Mouse (Mus musculus) MEL (cell line): ENCODE data around the gene Mtfmt. TPM values are rescaled to one million over a fixed set of nuclear protein-coding genes. Genes with fewer than 3 reads are reported as not detected.

ENCODE experiments used
- DNase-seq: peaks from one replicate; pipeline ENCODE4 v3.0.0; 2011; ENCODE audit warnings: low read depth, low spot score
- H3K27ac ChIP-seq: 2 replicates; pipeline ENCODE4 v1.5.1; 2012; ENCODE audit warnings: low read depth, mild to moderate bottlenecking, control low read depth, low read length, moderate library complexity; ENCODE audit not compliant: control insufficient read depth
- H3K27me3 ChIP-seq, 2 experiments: fragments of 150-350 bp in 1 of 2; sonication (generic) in 1 of 2; 2 replicates each; pipeline ENCODE4 v1.6.1; 2012; ENCODE audit warnings: low read length in 2 of 2, mild to moderate bottlenecking in 2 of 2, improper control_type of control experiment in 1 of 2, moderate library complexity in 1 of 2; ENCODE audit not compliant: insufficient read depth in 2 of 2, control insufficient read depth in 1 of 2
- H3K36me3 ChIP-seq, 2 experiments: 2 replicates each; pipeline ENCODE4 v1.6.1; 2012 to 2014; ENCODE audit warnings: low read length in 2 of 2, improper control_type of control experiment in 1 of 2, inconsistent platforms in 1 of 2, mild to moderate bottlenecking in 1 of 2; ENCODE audit not compliant: insufficient read depth in 2 of 2, control insufficient read depth in 1 of 2
- H3K4me1 ChIP-seq, 2 experiments: fragments of 150-350 bp in 1 of 2; sonication (generic) in 1 of 2; 2 replicates each; pipeline ENCODE4 v1.6.1; 2012; ENCODE audit warnings: low read length in 2 of 2, improper control_type of control experiment in 1 of 2, mild to moderate bottlenecking in 1 of 2; ENCODE audit not compliant: insufficient read depth in 2 of 2, control insufficient read depth in 1 of 2
- H3K4me3 ChIP-seq, 2 experiments: fragments of 150-350 bp in 1 of 2; sonication (generic) in 1 of 2; 2 replicates each; pipeline ENCODE4 v1.5.1; 2012; ENCODE audit warnings: low read depth in 2 of 2, low read length in 2 of 2, mild to moderate bottlenecking in 2 of 2, moderate library complexity in 2 of 2, control low read depth in 1 of 2, improper control_type of control experiment in 1 of 2; ENCODE audit not compliant: control insufficient read depth in 1 of 2, insufficient read depth in 1 of 2
- H3K79me2 ChIP-seq: 2 replicates; pipeline ENCODE4 v1.6.1; 2012; ENCODE audit warnings: mild to moderate bottlenecking, low read length, moderate library complexity; ENCODE audit not compliant: control insufficient read depth, poor library complexity, insufficient read depth
- H3K9ac ChIP-seq: 2 replicates; pipeline ENCODE4 v1.6.1; 2012; ENCODE audit warnings: low read depth, mild to moderate bottlenecking, control low read depth, low read length, moderate library complexity; ENCODE audit not compliant: control insufficient read depth, poor library complexity, severe bottlenecking
- H3K9me3 ChIP-seq: fragments of 150-350 bp; sonication (generic); replicated peaks from 2 replicates; pipeline ENCODE4 v1.6.1; 2012; ENCODE audit warnings: mild to moderate bottlenecking, low read length, improper control_type of control experiment, moderate library complexity; ENCODE audit not compliant: insufficient read depth
- CTCF ChIP-seq, 3 experiments: IDR thresholded peaks in 2 of 3; conservative IDR thresholded peaks in 1 of 3; 2 replicates each; pipeline ENCODE4 v1.5.1; 2011 to 2012; ENCODE audit warnings: low read length in 3 of 3, low read depth in 2 of 3, mild to moderate bottlenecking in 2 of 3, improper control_type of control experiment in 1 of 3, inconsistent platforms in 1 of 3, mixed read lengths in 1 of 3, moderate library complexity in 1 of 3; ENCODE audit not compliant: control insufficient read depth in 1 of 3, insufficient read depth in 1 of 3, poor library complexity in 1 of 3, severe bottlenecking in 1 of 3
- ELF1 ChIP-seq: IDR thresholded peaks from 2 replicates; pipeline ENCODE4 v1.6.1; 2014; ENCODE audit warnings: low read depth, mild to moderate bottlenecking, inconsistent platforms, low read length, improper control_type of control experiment, moderate library complexity
- ETS1 ChIP-seq: IDR thresholded peaks from 2 replicates; pipeline ENCODE4 v1.6.1; 2012; ENCODE audit warnings: low read depth, mild to moderate bottlenecking, inconsistent platforms, low read length, improper control_type of control experiment, moderate library complexity
- GABPA ChIP-seq: IDR thresholded peaks from 2 replicates; pipeline ENCODE4 v1.6.1; 2012; ENCODE audit warnings: low read depth, mild to moderate bottlenecking, inconsistent platforms, low read length, improper control_type of control experiment, moderate library complexity
- HCFC1 ChIP-seq: IDR thresholded peaks from 2 replicates; pipeline ENCODE4 v1.6.1; 2012; ENCODE audit warnings: low read depth, mild to moderate bottlenecking, inconsistent platforms, low read length, improper control_type of control experiment, moderate library complexity
- JUND ChIP-seq: IDR thresholded peaks from 2 replicates; pipeline ENCODE4 v1.6.1; 2011; ENCODE audit warnings: low read depth, mild to moderate bottlenecking, improper control_type of control experiment, low read length
- KAT2A ChIP-seq: conservative IDR thresholded peaks from 2 replicates; pipeline ENCODE4 v1.6.1; 2012; ENCODE audit warnings: low read depth, low read length, improper control_type of control experiment, inconsistent platforms
- MXI1 ChIP-seq: IDR thresholded peaks from 2 replicates; pipeline ENCODE4 v1.6.1; 2011; ENCODE audit warnings: mild to moderate bottlenecking, low read depth, low read length, improper control_type of control experiment
- MYB ChIP-seq: IDR thresholded peaks from 2 replicates; pipeline ENCODE4 v1.6.1; 2011; ENCODE audit warnings: mild to moderate bottlenecking, low read depth, low read length, improper control_type of control experiment
- POLR2A ChIP-seq, 2 experiments: IDR thresholded peaks; 2 replicates each; pipeline ENCODE4 v1.6.1; 2011 to 2012; ENCODE audit warnings: low read length in 2 of 2, mild to moderate bottlenecking in 2 of 2, control low read depth in 1 of 2, improper control_type of control experiment in 1 of 2, low read depth in 1 of 2, moderate library complexity in 1 of 2; ENCODE audit not compliant: control insufficient read depth in 1 of 2, insufficient read depth in 1 of 2, poor library complexity in 1 of 2
- POLR2AphosphoS2 ChIP-seq: IDR thresholded peaks from 2 replicates; pipeline ENCODE4 v1.6.1; 2011; ENCODE audit warnings: low read length, improper control_type of control experiment
- POLR2AphosphoS5 ChIP-seq: IDR thresholded peaks from 2 replicates; pipeline ENCODE4 v1.6.1; 2012; ENCODE audit warnings: low read depth, borderline replicate concordance, mild to moderate bottlenecking, inconsistent platforms, low read length, moderate library complexity, mixed read lengths
- TAL1 ChIP-seq: IDR thresholded peaks from 2 replicates; pipeline ENCODE4 v1.6.1; 2012; ENCODE audit warnings: mild to moderate bottlenecking, inconsistent platforms, low read length, moderate library complexity, mixed read lengths
- TCF12 ChIP-seq: IDR thresholded peaks from 2 replicates; pipeline ENCODE4 v1.6.1; 2014; ENCODE audit warnings: low read depth, mild to moderate bottlenecking, inconsistent platforms, low read length, improper control_type of control experiment, moderate library complexity
- USF2 ChIP-seq, 2 experiments: IDR thresholded peaks; 2 replicates each; pipeline ENCODE4 v1.6.1; 2011 to 2012; ENCODE audit warnings: improper control_type of control experiment in 2 of 2, low read length in 2 of 2, borderline replicate concordance in 1 of 2, inconsistent platforms in 1 of 2, low read depth in 1 of 2, mild to moderate bottlenecking in 1 of 2; ENCODE audit not compliant: insufficient read depth in 1 of 2
- polyA plus RNA-seq, 2 experiments: library from polyadenylated mRNA; stranded (reverse) in 1 of 2; unstranded in 1 of 2; fragments of >175 nt in 1 of 2; fragments of >200 nt in 1 of 2; gene quantifications; 2 replicates each; pipeline versions ENCODE4 v1.2.1 to v1.2.4; 2012; ENCODE audit warnings: low replicate concordance in 2 of 2, low read depth in 1 of 2; ENCODE audit not compliant: insufficient read length in 2 of 2, insufficient read depth in 1 of 2, missing spikeins in 1 of 2
- total RNA-seq: library from RNA; depleted of rRNA; stranded (reverse); fragments of 300-350 nt; gene quantifications from 2 replicates; pipeline ENCODE4 v1.2.3, GENCODE M21; 2012

The Mtfmt gene
- total and polyA plus RNA-seq, 3 experiments, result 10.6 to 14.2 TPM; not detected in 1

- Histone ChIP-seq H3K79me2 (peaks cover 1% of the 10 kb centered on the region; the same call in 1 of the 2 replicates), H3K9ac (no peak overlapping the region), H3K4me3 (no peak overlapping the region), H3K4me1 (peaks cover 0 to 9% of the 10 kb centered on the region in 2 experiments; a peak in 2 of 4 replicates), H3K9me3 (no peaks in the 10 kb centered on the region), H3K27ac (no peak overlapping the region), H3K27me3 (no peaks in the 10 kb centered on the region), H3K36me3 (peaks cover 0 to 8% of the 10 kb centered on the region in 2 experiments; a peak in 2 of 4 replicates)
- TF ChIP-seq ELF1 (no peak), MYB (no peak), TAL1 (no peak), USF2 (IDR thresholded peaks at IDR 0.05; ENCODE audit: borderline replicate concordance in 1 of 2, insufficient read depth in 1 of 2, low read depth in 1 of 2, low read length in 2 of 2) (no peak), GABPA (no peak)
- DNase-seq, result no peak
These were observed 23.4 kb downstream of the Mtfmt start for GRCm38 (mm10) chr9:65458975-65459374.

- H3K9me3 ChIP-seq, result no peaks in the 10 kb centered on the region
- H3K79me2 ChIP-seq, result peaks cover 1% of the 10 kb centered on the region; the same call in 1 of the 2 replicates
- H3K4me3 ChIP-seq, result no peak overlapping the region
- DNase-seq, result no peak
- TF ChIP-seq ETS1, result no peak
- no peak for TF ChIP-seq CTCF (IDR thresholded peaks at IDR 0.05 in 2 of 3, conservative IDR thresholded peaks at IDR 0.05 in 1 of 3; ENCODE audit: control insufficient read depth in 1 of 3, insufficient read depth in 1 of 3, low read depth in 2 of 3, low read length in 3 of 3, poor library complexity in 1 of 3, severe bottlenecking in 1 of 3)
- TF ChIP-seq HCFC1, result no peak
- no peak for TF ChIP-seq POLR2AphosphoS5
- TF ChIP-seq POLR2AphosphoS2, result no peak
- TF ChIP-seq JUND, result no peak
- no peak for TF ChIP-seq TCF12
- no peak for TF ChIP-seq POLR2A (IDR thresholded peaks at IDR 0.05; ENCODE audit: control insufficient read depth in 1 of 2, insufficient read depth in 1 of 2, low read depth in 1 of 2, low read length in 2 of 2, poor library complexity in 1 of 2)
- no peak for TF ChIP-seq MXI1
- no peak for TF ChIP-seq KAT2A
- H3K27me3 ChIP-seq, result no peaks in the 10 kb centered on the region
- H3K27ac ChIP-seq, result no peak overlapping the region
- H3K36me3 ChIP-seq, result peaks cover 0 to 8% of the 10 kb centered on the region in 2 experiments; a peak in 2 of 4 replicates
- H3K4me1 ChIP-seq, result peaks cover 0 to 9% of the 10 kb centered on the region in 2 experiments; a peak in 2 of 4 replicates
- H3K9ac ChIP-seq, result no peak overlapping the region
These were observed 24.6 kb downstream of the Mtfmt start for GRCm38 (mm10) chr9:65460198-65460597.
